Mouse (Mus musculus): Measurements from ENCODE around the gene Hpcal1.
"Not testable (repeated sequence)": the region's sequence is repeated elsewhere in the genome, so short reads cannot be mapped to it uniquely, and the experiment has no call there.

GRCm38 (mm10) chr12:17767567-17767966 is 76.9 kb downstream of the Hpcal1 start:
- not testable (repeated sequence) for TF ChIP-seq CTCF (IDR thresholded peaks at IDR 0.05; ENCODE audit: control insufficient read depth, insufficient read depth, low read length); POLR2A (IDR thresholded peaks at IDR 0.05; ENCODE audit: borderline replicate concordance, control insufficient read depth, low read depth, low read length)

Measured in bone marrow, adult 2 months (tissue).